Mouse (Mus musculus) regulatory T cell (primary cell): ENCODE data around the gene Nfx1.
"Not testable (repeated sequence)": the region's sequence is repeated elsewhere in the genome, so short reads cannot be mapped to it uniquely, and the experiment has no call there.

ENCODE experiments used
- in situ Hi-C: fragments of 300-600 bp; cut with MboI, MseI; formaldehyde crosslinking; loops from one replicate; pipeline ENCODE4 v1.15.1; 2025; ENCODE audit warnings: high pct_unique_total_duplicates

Nfx1 gene

DNA sequence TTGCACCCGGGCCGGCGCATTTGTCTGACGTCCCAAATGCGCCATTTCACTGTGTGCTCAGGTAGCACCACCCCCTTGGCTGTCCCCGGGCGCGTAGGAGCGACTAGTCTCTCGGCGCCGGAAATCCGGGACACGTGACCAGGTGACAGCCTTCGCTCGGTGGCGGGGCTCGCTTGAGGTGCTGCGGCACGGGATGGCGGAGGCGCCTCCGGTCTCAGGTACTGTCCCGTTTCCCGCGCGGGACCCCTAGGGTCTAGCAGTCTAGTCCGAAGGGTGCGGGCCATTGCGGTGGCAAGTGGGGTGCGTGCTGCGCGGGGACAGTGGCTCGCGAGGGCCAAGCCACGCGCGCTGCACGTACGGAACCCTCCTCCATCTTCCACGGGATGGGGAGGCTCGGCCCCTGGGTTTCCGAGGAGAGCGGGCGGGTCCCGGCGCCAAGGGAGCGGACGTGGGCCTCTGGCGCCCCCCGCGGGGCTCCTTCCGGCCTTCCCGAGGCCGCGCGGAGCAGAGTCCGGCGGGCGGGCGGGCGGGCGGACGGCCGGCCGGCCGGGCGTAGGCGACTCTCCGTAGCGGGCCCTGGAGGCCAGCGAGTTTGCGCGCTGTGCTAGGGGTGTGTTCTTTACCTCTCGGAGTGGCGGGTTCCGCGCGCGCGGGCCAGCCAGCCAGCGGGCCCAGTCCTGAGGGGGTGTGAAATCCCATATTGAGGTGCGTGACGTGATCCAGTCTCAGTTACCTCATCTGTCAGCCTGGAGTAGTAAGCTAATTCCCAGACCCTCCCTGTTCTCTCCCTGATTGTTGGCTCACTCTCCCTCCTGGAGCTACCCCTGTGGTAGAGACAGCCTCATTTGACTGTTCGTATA, at the start of gene Nfx1:
Gene Nfx1, plus strand, starts transcription at position 65 of the 860 bp plus-strand sequence.
- in situ Hi-C loops: no loop called here

DNA sequence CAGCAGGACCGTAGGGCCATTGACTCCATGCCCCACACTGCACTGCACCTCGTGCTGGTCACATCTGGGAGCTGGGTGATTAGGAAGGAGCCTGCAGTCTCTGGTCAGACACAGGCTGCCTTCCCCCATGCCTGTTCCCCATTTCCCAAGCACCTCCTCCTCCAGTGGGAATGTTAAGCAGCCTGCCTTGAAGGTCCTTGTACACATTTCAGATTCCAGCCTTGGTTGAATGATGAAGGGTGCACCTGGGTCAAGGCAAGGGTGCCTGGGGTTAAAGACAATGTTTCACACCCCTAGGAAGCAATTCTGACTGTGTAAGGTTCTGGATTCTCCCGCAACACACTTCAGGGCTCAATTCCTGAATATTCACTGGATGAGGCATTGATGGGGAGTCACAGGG, 49.4 kb upstream of the Nfx1 start:
- in situ Hi-C loops: no loop called here

DNA sequence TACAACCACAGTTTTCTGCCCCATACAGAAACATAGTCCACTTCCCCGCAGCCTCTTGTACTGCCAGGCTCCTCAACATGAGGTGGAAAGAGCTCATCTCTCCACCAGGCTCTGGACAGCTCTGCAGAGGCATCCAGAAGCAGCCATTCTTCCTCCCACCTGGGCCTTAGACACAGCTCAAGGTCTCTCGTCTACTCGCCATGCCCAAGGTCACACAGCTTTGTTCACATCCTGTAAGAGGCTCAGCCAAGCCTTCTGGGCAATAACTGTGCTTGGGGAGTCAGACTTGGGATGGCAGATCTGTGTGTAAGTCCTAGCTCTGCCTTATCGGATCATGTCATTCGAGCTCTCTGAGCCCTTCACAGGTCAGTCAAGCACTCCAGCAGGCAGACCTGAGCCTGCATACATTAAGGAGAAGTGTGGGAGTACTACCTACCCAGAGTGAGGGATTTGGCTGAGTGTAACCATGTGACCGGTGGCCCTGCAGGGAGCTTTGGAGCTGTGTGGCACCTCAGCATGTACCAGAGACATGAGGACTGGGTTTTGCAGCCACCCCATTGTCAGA, 47.5 kb upstream of the Nfx1 start:
- in situ Hi-C loops: no loop called here

DNA sequence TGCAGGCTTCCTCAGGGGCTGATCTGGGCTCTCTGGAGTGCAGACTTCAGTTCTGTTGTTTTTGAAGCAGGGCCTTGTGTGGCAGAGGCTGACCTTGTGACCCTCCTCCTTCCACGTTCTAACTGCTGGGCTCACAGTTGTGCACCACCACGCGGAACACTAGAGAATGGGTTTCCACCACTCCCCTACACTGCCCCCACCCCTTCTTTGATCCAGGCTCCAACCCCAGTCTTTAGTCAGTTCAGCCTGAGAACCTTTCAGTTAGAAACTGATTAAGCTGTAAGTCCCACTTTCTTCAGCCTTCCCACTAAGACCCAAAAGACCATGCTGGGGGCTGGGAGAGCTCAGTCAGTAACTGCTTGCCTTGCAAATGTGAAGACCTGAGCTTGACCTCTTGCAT, 45.1 kb upstream of the Nfx1 start:
- in situ Hi-C loops: no loop called here

DNA sequence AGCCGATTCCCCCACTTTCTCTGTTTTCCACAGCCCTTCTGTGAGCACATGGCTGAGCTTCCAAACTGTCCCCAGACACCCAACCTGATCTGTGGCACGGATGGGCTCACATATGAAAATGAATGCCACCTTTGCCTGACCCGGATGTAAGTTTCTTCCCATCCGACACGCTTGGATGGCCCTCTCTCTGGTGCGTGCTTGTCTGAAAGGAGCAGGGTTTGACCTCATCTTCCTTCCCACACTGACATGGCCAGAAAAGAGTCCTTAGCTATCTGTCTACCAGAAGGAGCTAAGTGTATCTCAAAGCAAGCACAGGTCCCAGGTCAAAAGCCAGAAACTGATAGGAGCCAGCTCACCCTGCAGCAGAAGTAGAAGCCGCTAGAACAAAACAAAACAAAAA, 41.7 kb upstream of the Nfx1 start:
- in situ Hi-C loops: no loop called here

DNA sequence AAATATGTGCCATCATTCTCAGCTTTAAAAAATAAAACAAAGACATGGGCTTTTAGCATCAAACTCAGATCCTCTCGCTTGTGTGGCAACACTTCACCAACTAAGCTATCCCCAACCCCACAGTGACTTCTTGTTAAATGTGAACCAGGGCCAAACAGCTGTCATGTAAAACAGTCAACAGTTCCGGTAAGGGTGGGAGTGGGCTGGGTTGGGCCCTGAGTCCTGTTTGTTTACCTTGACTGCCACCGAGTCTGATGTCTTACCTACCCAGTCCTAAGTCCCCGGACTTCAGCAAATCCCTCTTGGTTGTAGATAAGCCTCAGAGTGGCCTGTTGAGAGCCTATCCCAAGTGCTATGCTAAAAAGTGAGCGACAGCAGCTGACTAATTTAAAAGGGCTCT, 37.0 kb upstream of the Nfx1 start:
- in situ Hi-C loops: no loop called here

DNA sequence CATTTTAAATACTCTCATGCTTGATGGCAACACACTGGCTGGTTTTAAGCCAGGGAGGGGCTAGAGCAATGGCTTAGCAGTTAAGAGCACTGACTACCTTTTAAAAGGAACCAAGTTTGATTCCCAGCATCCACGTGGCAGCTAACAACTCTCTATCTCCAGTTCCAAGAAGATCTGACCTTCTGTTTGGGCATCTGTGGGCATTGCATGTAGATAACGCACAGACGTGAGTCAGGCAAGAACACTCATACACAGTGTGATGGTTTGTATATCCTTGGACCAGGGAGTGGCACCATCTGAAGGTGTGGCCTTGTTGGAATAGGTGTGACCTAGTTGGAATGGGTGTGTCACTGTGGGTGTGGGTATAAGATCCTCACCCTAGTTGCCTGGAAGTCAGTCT, 36.3 kb upstream of the Nfx1 start:
- in situ Hi-C loops: not testable (repeated sequence)

DNA sequence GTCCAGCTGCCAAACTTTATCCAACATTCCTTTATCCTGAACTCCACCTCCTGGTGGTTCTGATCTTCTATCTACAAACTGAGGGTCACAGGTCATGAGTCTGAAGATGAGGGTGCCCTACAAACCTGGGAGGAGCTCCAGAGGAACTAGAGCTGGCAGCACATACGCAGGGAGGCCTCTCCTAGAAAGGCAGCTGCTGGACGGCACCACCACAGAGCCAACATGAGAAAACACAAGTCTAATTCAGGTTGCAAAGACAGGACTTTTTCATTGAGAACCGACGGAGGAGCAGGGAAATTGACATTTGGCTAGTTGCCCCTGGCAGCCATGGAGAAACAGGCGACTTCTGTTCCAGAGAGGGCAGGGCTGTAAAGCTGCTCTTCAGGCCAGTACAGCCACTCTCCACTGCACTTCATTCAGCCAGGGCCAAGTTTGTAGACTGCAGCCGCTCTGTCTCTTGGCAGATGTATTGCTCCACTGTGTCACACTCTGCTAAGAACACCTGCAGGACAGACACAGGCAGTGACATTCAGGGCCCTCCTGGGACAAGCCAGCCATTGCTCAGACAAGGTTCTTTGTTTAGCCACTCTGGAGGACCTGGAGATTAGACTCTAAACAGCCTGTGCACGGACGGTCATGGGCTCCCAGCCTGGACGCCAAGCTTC, 34.4 kb upstream of the Nfx1 start:
- in situ Hi-C loops: no loop called here

DNA sequence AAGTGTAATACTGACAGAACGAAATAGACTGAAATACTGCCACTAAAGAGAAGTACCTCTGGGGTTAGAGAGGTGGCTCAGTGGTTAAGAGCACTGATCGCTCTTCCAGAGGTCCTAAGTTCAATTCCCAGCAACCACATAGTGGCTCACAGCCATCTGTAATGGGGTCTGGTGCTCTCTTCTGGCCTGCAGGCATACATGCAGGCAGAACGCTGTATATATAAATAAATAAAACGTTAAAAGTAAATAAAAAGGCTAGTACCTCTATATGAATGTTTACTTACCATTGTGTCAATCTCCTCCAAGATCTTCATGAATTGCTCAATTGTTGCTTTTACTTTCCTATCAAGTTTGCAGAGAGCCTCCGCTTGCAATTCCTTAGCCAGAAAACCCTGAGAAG, 31.9 kb upstream of the Nfx1 start:
- in situ Hi-C loops: no loop called here

DNA sequence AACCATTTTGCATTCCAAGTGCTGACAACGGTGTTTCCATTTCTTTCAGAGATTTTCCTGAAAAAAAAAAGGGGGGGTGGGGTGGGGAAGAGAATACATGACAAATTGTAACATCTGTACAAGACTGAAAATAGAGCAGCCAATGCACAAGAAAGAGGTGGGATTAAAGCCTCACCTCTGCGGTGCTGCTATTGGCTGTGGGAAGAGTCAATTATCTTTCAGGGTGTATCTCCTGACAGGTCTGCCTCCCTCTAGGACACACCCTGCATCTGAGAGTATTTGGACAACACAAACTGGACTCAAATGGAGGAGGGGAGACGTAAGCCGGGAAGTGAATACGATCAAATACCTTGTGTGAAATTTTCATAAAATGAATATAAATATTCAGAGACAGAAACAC, 27.1 kb upstream of the Nfx1 start:
- in situ Hi-C loops: no loop called here

DNA sequence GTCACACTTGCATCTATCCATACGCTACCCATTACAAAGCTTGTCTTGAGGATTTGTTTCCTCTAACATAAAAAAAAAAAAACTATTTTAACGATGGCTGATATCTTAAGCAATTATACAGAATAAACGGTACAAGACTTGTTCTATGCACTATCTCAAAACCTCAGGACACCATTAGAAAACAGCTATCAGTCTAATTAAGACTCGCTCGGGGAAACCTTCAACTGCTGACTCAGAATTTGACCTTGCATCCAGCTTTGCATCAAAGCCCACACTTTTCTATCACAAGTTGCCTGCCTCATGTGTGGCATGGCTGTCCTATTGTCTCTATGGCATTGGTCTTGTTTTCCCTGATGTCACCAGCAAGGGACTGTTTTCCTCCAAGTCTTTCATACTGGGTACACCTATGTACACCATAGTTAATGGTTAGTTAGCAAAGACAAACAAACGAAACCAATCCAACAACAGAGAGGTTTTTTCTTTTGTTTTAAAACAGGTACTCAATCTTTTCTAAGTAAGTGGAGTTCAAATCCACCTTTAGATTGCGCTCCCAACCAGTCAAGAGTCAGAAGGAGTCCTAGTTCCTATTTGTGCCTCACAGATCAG, 24.1 kb upstream of the Nfx1 start:
- in situ Hi-C loops: loop anchor here (5.0 kb wide), 1 partner anchor 94 kb away; the partner anchor contains the start of gene B4galt1

DNA sequence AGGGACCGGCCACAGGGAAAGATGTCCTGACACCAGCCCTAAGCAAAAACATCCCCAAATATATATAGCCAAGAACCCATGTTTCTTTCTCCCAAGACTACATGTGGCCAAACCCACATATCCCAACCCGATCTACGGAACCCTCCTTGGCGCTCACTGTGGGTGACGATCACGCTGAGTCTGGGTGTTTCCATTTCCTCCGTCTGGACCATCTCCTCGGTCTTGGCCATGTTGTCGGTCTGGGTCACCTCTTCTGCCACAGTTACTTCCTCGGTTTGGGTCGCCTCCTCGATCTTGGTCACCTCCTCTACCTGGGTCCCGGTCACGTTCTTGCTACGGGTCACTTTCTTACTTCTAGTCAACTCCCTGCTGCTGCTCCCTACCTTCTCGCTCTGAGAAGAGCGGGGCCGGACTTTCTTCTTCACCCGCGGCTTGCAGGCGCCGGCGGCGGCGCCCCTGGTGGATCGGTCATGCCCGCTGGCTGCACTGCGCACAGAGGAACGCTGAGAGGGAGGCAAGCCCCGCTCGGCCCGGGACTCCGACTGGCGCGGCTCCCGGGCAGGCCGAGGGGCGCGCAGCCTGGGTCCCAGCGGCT, 23.0 kb upstream of the Nfx1 start:
- in situ Hi-C loops: loop anchor here (5.0 kb wide), 1 partner anchor 95 kb away; the partner anchor contains the start of gene B4galt1

DNA sequence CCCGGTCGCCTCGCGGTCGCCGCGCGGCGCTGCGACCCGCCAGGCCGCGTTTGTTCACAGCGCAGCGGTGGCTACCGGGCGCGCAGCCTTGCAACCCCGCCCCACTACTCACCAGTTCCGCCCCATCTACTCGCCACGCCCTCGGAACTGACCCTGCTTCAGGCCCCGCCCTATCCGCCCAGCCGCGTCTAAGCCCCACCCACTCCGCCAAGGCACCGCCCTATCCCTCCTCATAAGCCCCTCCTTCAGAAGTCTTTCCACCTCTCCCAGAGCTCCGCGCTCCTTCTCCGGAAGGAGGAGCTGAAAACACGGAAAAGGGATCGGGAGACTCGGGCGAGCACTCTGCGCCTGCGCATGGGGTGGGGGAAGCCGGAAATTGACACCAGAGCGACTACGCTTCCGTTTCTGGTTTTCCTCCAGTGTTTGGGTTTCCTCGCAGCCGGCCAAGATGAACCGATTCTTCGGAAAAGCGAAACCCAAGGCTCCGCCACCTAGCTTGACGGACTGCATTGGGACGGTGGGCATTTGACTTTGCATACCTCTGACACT, 22.5 kb upstream of the Nfx1 start, which contains the start of the genes Bag1 and Chmp5:
Gene Bag1, minus strand, starts transcription at position 135 of the 549 bp plus-strand sequence.
Gene Chmp5, plus strand, starts transcription at position 248 of the 549 bp plus-strand sequence.
- in situ Hi-C loops: loop anchor here (5.0 kb wide), 1 partner anchor 96 kb away; the partner anchor contains the start of gene B4galt1

DNA sequence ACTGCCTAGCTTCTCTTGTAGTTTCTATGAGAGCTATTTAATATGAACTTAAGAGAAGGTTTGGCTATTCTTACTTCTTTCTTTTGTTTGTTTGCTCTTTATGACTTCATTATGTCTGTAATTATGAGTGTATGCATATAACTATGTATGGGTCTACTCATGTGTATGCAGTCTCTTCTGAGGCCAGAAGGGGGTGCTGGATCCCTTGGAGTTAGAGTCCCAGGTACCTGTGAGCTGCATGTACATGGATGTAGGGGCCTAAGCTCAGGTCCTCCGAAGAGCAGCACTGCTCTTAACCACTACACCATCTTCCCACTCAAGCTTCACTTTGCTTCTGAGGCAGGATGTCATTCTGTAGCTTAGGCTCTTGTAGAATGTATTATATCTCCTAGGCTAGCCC, 17.2 kb upstream of the Nfx1 start:
- in situ Hi-C loops: no loop called here

DNA sequence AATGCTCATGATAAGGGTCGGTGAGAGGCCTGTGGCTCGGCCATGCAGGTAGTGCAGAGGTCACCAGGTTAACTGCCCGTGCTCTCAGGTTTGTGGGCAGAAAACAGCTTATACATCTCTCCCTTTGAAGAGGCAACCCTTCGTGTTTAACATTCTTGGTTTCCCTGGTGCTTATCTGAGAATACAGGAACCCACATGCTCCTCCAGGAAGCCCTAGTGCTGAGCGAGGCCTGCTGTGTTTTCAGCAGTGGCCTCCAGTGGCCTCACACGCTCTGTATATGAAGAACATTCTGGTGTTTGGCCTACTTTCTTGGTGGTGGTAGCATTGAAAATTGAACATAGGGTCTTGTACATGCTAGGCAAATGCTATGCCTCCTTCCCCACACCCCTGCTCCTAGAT, 14.8 kb upstream of the Nfx1 start:
- in situ Hi-C loops: no loop called here

DNA sequence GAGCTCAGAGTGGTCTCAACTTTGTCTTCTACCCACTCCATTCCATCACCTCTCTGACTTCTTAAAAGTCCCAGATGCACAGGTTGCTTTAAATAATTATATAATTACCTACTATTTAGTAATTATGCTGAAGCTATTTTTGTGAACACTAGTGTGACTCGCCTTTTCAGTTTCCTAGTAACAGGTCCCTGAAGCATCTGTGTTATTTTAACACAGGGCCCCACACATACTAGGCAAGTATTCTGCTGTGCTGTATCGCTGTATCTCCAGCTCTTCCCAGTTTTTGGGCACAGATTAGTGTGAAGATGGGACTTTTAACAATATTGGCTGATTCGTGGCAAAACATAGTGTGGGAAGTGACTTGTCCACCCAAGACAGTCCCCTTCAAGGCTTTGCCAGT, 7.2 kb upstream of the Nfx1 start:
- in situ Hi-C loops: no loop called here

DNA sequence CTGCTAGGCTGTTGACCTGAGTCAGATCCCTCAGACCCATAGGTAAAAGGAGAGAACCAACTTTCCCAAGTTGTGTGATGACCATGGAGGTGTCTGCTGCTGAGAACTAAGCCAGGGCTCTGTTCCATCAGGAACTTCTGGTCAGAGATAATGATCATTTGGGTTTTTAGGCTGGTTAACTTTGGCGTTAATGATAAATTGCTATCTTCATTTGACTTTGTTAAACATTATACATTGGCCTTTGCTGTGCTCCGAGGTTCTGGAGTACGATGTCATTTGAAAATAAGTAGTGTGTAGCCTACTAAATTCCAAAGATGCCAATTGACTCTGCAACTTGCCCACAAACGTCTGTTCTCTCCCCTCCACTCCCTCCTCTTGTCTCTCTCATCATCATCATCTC, 1.5 kb upstream of the Nfx1 start:
- in situ Hi-C loops: no loop called here

DNA sequence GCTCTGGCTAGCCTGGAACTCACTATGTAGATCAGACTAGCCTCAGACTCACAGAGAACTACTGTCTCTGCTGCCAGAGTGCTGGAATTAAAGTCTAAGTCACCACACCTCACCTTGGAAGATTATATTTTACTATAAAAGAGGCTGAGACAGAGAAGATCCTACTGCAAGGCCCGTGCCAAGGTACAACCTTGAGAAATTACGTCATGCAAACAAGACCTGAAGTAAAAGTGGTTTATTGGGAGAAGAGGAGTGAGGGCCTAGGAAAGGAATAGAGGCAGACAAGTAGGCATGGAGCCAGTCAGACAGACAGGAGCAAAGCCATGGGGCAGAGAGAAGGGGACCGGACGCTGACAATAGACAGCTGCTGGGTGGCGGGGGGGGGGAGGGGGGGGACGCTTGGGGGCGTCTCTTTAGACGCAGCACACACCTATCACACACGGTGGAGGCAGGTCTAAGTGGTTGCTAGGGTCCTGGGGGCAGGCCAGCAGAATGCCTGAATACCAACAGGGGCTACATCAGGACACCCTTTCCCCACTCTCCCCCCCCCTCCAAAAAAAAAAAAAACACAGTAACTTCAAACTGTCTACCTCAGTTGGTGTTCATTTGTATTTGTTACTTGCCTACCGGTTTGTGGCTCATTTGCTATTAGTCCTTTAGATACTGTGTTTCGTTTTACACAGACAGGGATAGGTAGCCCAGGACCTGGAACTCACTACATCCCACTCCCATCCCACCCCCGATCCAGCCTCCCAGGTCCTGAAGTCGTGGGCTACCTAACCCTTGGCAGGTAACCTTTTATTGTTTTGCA, 720 bp upstream of the Nfx1 start:
- in situ Hi-C loops: no loop called here

DNA sequence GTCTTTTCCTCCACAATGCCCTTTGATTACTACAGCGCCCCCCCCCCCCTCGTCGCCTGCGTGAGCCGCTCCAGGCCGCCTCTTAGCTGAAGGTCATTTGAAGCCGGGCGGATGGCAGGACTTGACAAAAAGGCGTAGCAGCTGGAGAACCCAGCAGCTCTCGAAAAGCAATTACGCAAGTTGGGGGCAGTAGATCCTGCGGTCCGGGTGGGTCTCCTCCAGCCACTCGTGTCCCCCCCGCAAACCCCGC, 189 bp upstream of the Nfx1 start:
- in situ Hi-C loops: no loop called here

DNA sequence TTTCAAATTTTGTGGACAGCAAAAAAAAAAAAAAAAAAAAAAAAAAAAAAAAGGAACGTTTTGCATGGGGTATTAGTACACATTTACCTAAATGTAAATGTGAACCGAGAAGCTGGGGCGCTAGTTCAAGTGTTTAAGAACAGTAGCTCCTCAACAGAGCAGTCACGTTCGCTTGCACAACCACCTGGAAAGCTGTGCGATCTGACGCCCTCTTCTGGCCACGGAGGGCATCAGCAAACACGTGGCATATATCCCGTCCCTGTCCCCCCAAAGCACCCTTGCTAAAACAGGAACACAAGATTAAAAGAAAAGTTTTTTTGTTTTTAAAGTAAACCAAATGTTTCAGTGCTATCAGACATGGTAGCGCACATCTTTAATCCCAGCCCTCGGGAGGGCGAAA, 1.0 kb downstream of the Nfx1 start:
- in situ Hi-C loops: no loop called here

DNA sequence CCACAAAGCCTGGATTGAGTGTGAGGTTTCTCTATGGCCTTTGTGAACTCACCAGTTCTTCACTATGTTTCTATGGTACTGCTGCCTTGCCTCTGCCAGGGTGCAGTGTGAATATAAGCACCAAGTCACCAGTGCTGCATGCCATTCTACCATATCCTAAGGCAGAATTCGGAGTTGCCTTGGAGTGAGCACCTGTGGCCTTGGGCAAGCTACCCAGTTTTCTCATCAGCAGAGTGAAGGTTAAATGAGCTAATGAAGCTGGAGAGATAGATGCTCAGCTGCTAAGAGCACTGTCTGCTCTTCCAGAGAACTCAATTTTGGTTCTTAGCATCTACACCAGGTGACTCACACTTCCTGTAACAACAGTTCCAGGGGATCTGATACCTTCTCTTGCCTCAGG, 3.3 kb downstream of the Nfx1 start:
- in situ Hi-C loops: no loop called here
